Mouse (Mus musculus): ENCODE measurements around the gene Gm45711.

DNA sequence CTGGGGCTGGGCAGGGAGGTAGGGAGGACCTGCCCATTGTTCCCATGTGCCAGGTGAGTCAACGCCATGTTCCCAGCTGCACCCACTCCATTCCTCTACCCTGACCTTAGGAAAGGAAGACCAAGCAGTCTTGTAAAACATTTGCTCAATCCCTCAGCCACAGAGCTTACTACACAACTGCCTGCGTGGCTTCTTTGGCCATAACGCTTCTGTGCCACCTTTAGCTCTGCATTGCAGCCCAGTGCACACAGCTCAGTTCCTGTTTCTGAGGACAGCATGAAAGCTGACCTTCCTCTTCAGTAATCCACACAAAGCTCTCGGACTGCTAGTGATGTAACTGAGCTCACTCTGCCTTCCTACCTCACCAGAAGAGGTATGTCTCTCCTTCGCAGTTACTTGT, 77.0 kb downstream of the Gm45711 start:
- TF ChIP-seq POLR2A (IDR thresholded peaks at IDR 0.05; ENCODE audit: borderline replicate concordance, low read depth, low read length), result no peak
- TF ChIP-seq CTCF (IDR thresholded peaks at IDR 0.05; ENCODE audit: low read depth, low read length), result no peak

Measured in bone marrow macrophage, adult 2 months (primary cell).